Mouse (Mus musculus): ENCODE results near the gene Pnpla2. TPM values are rescaled to one million over a fixed set of nuclear protein-coding genes. Genes with fewer than 3 reads are reported as not detected.

The Pnpla2 gene
- polyA plus RNA-seq, 1 experiment from 2014 or later, result 20.4 TPM

- Histone ChIP-seq H3K4me2 (ENCODE audit: low read depth, low read length) (no peak overlapping the region), H3K36me3 (ENCODE audit: control insufficient read depth, insufficient read depth, low read length) (peaks cover 38% of the 10 kb centered on the region), H3K9ac (ENCODE audit: low read depth, low read length) (no peak overlapping the region), H3K27ac (replicated peaks; ENCODE audit: low read depth, low read length) (no peak overlapping the region), H3K4me1 (ENCODE audit: control insufficient read depth, insufficient read depth, low read length) (peaks cover 7% of the 10 kb centered on the region), H3K27me3 (replicated peaks; ENCODE audit: control insufficient read depth, insufficient read depth, low read length) (no peaks in the 10 kb centered on the region), H3K9me3 (ENCODE audit: control insufficient read depth, low read length) (no peaks in the 10 kb centered on the region), H3K4me3 (ENCODE audit: low read depth, low read length) (no peak overlapping the region)
- ATAC-seq (ENCODE audit: low read depth), result no peak
- WGBS, result 81% methylated on average over 2 of the region's 2 CpGs
- DNase-seq (ENCODE audit: low spot score), result no peak
These were observed 1.4 kb upstream of the Pnpla2 start for GRCm38 (mm10) chr7:141453636-141454035.

- peaks cover 17% of the 10 kb centered on the region for H3K36me3 ChIP-seq (ENCODE audit: control insufficient read depth, insufficient read depth, low read length)
- DNase-seq (ENCODE audit: low spot score) (no peak), ATAC-seq (ENCODE audit: low read depth) (peak; percentile 7; the same call in 1 of the 2 replicates)
- peak overlapping the region; percentile 96 for H3K4me2 ChIP-seq (ENCODE audit: low read depth, low read length)
- WGBS, result 2% methylated on average over 22 of the region's 23 CpGs
- peak overlapping the region; percentile 70 for H3K9ac ChIP-seq (ENCODE audit: low read depth, low read length)
- H3K4me1 ChIP-seq (ENCODE audit: control insufficient read depth, insufficient read depth, low read length), result 0 out of 2 replicates have a peak, but pooled peaks cover 4% of the 10 kb centered on the region
- no peaks in the 10 kb centered on the region for H3K9me3 ChIP-seq (ENCODE audit: control insufficient read depth, low read length)
- peak overlapping the region; percentile 63 for H3K4me3 ChIP-seq (ENCODE audit: low read depth, low read length)
- H3K27ac ChIP-seq (replicated peaks; ENCODE audit: low read depth, low read length), result peak overlapping the region; percentile 31; the same call in 1 of the 2 replicates
- peaks cover 15% of the 10 kb centered on the region for H3K27me3 ChIP-seq (replicated peaks; ENCODE audit: control insufficient read depth, insufficient read depth, low read length)
These were observed 764 bp downstream of the Pnpla2 start for GRCm38 (mm10) chr7:141455610-141456314.

- Histone ChIP-seq H3K9me3 (ENCODE audit: control insufficient read depth, low read length) (no peaks in the 10 kb centered on the region), H3K4me3 (ENCODE audit: low read depth, low read length) (no peak overlapping the region), H3K27me3 (replicated peaks; ENCODE audit: control insufficient read depth, insufficient read depth, low read length) (peaks cover 25% of the 10 kb centered on the region), H3K36me3 (ENCODE audit: control insufficient read depth, insufficient read depth, low read length) (peaks cover 7% of the 10 kb centered on the region), H3K4me1 (ENCODE audit: control insufficient read depth, insufficient read depth, low read length) (0 out of 2 replicates have a peak, but pooled peaks cover 4% of the 10 kb centered on the region), H3K9ac (ENCODE audit: low read depth, low read length) (no peak overlapping the region), H3K27ac (replicated peaks; ENCODE audit: low read depth, low read length) (no peak overlapping the region), H3K4me2 (ENCODE audit: low read depth, low read length) (peak overlapping the region; percentile 96; the same call in 1 of the 2 replicates)
- WGBS, result 88% methylated on average over 6 of the region's 6 CpGs
- ATAC-seq (ENCODE audit: low read depth) (no peak), DNase-seq (ENCODE audit: low spot score) (no peak)
These were observed 1.7 kb downstream of the Pnpla2 start for GRCm38 (mm10) chr7:141456739-141457138.

- Histone ChIP-seq H3K27me3 (replicated peaks; ENCODE audit: control insufficient read depth, insufficient read depth, low read length) (peaks cover 30% of the 10 kb centered on the region), H3K27ac (replicated peaks; ENCODE audit: low read depth, low read length) (no peak overlapping the region), H3K9me3 (ENCODE audit: control insufficient read depth, low read length) (no peaks in the 10 kb centered on the region), H3K9ac (ENCODE audit: low read depth, low read length) (no peak overlapping the region), H3K4me1 (ENCODE audit: control insufficient read depth, insufficient read depth, low read length) (0 out of 2 replicates have a peak, but pooled peaks cover 8% of the 10 kb centered on the region), H3K4me2 (ENCODE audit: low read depth, low read length) (no peak overlapping the region), H3K36me3 (ENCODE audit: control insufficient read depth, insufficient read depth, low read length) (peaks cover 2% of the 10 kb centered on the region; the same call in 1 of the 2 replicates), H3K4me3 (ENCODE audit: low read depth, low read length) (no peak overlapping the region)
- ATAC-seq (ENCODE audit: low read depth) (no peak), DNase-seq (ENCODE audit: low spot score) (no peak)
- WGBS, result 89% methylated on average over 14 of the region's 14 CpGs
These were observed 2.2 kb downstream of the Pnpla2 start for GRCm38 (mm10) chr7:141457236-141457635.

GRCm38 (mm10) chr7:141457986-141458660, 3.1 kb downstream of the Pnpla2 start:
- Histone ChIP-seq H3K27me3 (replicated peaks; ENCODE audit: control insufficient read depth, insufficient read depth, low read length) (peaks cover 38% of the 10 kb centered on the region), H3K9ac (ENCODE audit: low read depth, low read length) (no peak overlapping the region), H3K4me2 (ENCODE audit: low read depth, low read length) (no peak overlapping the region), H3K4me3 (ENCODE audit: low read depth, low read length) (no peak overlapping the region), H3K27ac (replicated peaks; ENCODE audit: low read depth, low read length) (no peak overlapping the region), H3K4me1 (ENCODE audit: control insufficient read depth, insufficient read depth, low read length) (0 out of 2 replicates have a peak, but pooled peaks cover 8% of the 10 kb centered on the region), H3K36me3 (ENCODE audit: control insufficient read depth, insufficient read depth, low read length) (no peaks in the 10 kb centered on the region), H3K9me3 (ENCODE audit: control insufficient read depth, low read length) (no peaks in the 10 kb centered on the region)
- 77% methylated on average over 15 of the region's 15 CpGs for WGBS
- DNase-seq (ENCODE audit: low spot score) (no peak), ATAC-seq (ENCODE audit: low read depth) (no peak)

GRCm38 (mm10) chr7:141458661-141459060, 3.7 kb downstream of the Pnpla2 start:
- no peaks in the 10 kb centered on the region for H3K36me3 ChIP-seq (ENCODE audit: control insufficient read depth, insufficient read depth, low read length)
- no peak for DNase-seq (ENCODE audit: low spot score)
- H3K27ac ChIP-seq (replicated peaks; ENCODE audit: low read depth, low read length), result no peak overlapping the region
- 89% methylated on average over 11 of the region's 11 CpGs for WGBS
- H3K27me3 ChIP-seq (replicated peaks; ENCODE audit: control insufficient read depth, insufficient read depth, low read length), result peaks cover 44% of the 10 kb centered on the region
- H3K4me1 ChIP-seq (ENCODE audit: control insufficient read depth, insufficient read depth, low read length), result 0 out of 2 replicates have a peak, but pooled peaks cover 8% of the 10 kb centered on the region
- H3K4me2 ChIP-seq (ENCODE audit: low read depth, low read length), result no peak overlapping the region
- no peaks in the 10 kb centered on the region for H3K9me3 ChIP-seq (ENCODE audit: control insufficient read depth, low read length)
- H3K9ac ChIP-seq (ENCODE audit: low read depth, low read length), result no peak overlapping the region
- no peak for ATAC-seq (ENCODE audit: low read depth)
- H3K4me3 ChIP-seq (ENCODE audit: low read depth, low read length), result no peak overlapping the region

- Histone ChIP-seq H3K27ac (replicated peaks; ENCODE audit: low read depth, low read length) (no peak overlapping the region), H3K9ac (ENCODE audit: low read depth, low read length) (no peak overlapping the region), H3K4me3 (ENCODE audit: low read depth, low read length) (no peak overlapping the region), H3K27me3 (replicated peaks; ENCODE audit: control insufficient read depth, insufficient read depth, low read length) (peaks cover 50% of the 10 kb centered on the region), H3K4me1 (ENCODE audit: control insufficient read depth, insufficient read depth, low read length) (peaks cover 9% of the 10 kb centered on the region; the same call in 1 of the 2 replicates), H3K9me3 (ENCODE audit: control insufficient read depth, low read length) (no peaks in the 10 kb centered on the region), H3K4me2 (ENCODE audit: low read depth, low read length) (no peak overlapping the region), H3K36me3 (ENCODE audit: control insufficient read depth, insufficient read depth, low read length) (no peaks in the 10 kb centered on the region)
- no peak for DNase-seq (ENCODE audit: low spot score)
- 88% methylated on average over 17 of the region's 17 CpGs for WGBS
- ATAC-seq (ENCODE audit: low read depth), result no peak
These were observed 4.3 kb downstream of the Pnpla2 start for GRCm38 (mm10) chr7:141459301-141459711.

- ATAC-seq (ENCODE audit: low read depth) (no peak), DNase-seq (ENCODE audit: low spot score) (no peak)
- H3K36me3 ChIP-seq (ENCODE audit: control insufficient read depth, insufficient read depth, low read length), result no peaks in the 10 kb centered on the region
- H3K9ac ChIP-seq (ENCODE audit: low read depth, low read length), result no peak overlapping the region
- WGBS, result 64% methylated on average over 5 of the region's 5 CpGs
- no peak overlapping the region for H3K4me2 ChIP-seq (ENCODE audit: low read depth, low read length)
- no peaks in the 10 kb centered on the region for H3K9me3 ChIP-seq (ENCODE audit: control insufficient read depth, low read length)
- H3K27me3 ChIP-seq (replicated peaks; ENCODE audit: control insufficient read depth, insufficient read depth, low read length), result peaks cover 57% of the 10 kb centered on the region
- H3K4me3 ChIP-seq (ENCODE audit: low read depth, low read length), result no peak overlapping the region
- H3K27ac ChIP-seq (replicated peaks; ENCODE audit: low read depth, low read length), result no peak overlapping the region
- H3K4me1 ChIP-seq (ENCODE audit: control insufficient read depth, insufficient read depth, low read length), result peaks cover 16% of the 10 kb centered on the region
These were observed 5.0 kb downstream of the Pnpla2 start for GRCm38 (mm10) chr7:141460001-141460390.
